Mouse (Mus musculus) Patski (cell line): ENCODE measurements around the gene Mymx. TPM values are rescaled to one million over a fixed set of nuclear protein-coding genes. Genes with fewer than 3 reads are reported as not detected.

Source experiments
- ATAC-seq: fragments of 100-300 bp; one replicate; pipeline ENCODE4 v1.8.0; 2021
- CTCF ChIA-PET: fragments of 350-600 bp; sonication (Branson Sonifier 250); formaldehyde crosslinking; loops from one replicate; lab custom pipeline; 2022; ENCODE audit warnings: inconsistent platforms; lab: Charles Lee
- POLR2A ChIA-PET: fragments of 350-600 bp; sonication (Branson Sonifier 250); formaldehyde crosslinking; loops from one replicate; lab custom pipeline; 2022; ENCODE audit warnings: antibody characterized with exemption, inconsistent platforms; lab: Charles Lee
- DNase-seq: peaks from one replicate; pipeline ENCODE4 v3.0.0-alpha.2; 2011; ENCODE audit warnings: low read depth, low spot score
- H3K27me3 ChIP-seq: fragments of 371-371 bp; one replicate; pipeline ENCODE4 v1.5.1; 2021
- CTCF ChIP-seq: fragments of 100-300 bp; IDR thresholded peaks from one replicate; pipeline ENCODE4 v1.5.1; 2021
- in situ Hi-C: fragments of 300-500 bp; cut with MboI; formaldehyde crosslinking; loops from 3 replicates; pipeline ENCODE4 v1.11.1; 2018; ENCODE audit warnings: low pct_unique_long_range_greater_than_20kb, mixed read lengths
- polyA plus RNA-seq: library from polyadenylated mRNA; unstranded; gene quantifications from one replicate; pipeline ENCODE4 v1.2.3, GENCODE M21; 2021

Mymx gene
- polyA plus RNA-seq, 1 experiment from 2014 or later, result not detected

GRCm38 (mm10) chr17:45584939-45585678, 16.8 kb downstream of the Mymx start:
- in situ Hi-C loops, result loop anchor here (5.0 kb wide), 2 partner anchors 42 to 137 kb away; no protein-coding TSS in a partner anchor
- DNase-seq (no peak), ATAC-seq (peak; percentile 17)
- H3K27me3 ChIP-seq, result no peaks in the 10 kb centered on the region
- TF ChIP-seq CTCF, result peak; percentile 98
- POLR2A ChIA-PET, result interaction anchor here (0.7 to 1.2 kb wide), 5 partner anchors 8 to 70 kb away, joined by 3 to 8 read pairs (median 3); partner anchors contain the start of gene Hsp90ab1
- CTCF ChIA-PET, result interaction anchor here (0.7 to 6.9 kb wide), 15 partner anchors 9 to 103 kb away, joined by 3 to 76 read pairs (median 4); no protein-coding TSS in a partner anchor

GRCm38 (mm10) chr17:45584096-45584896, 17.6 kb downstream of the Mymx start:
- ChIA-PET POLR2A (interaction anchor here (0.6 to 1.2 kb wide), 6 partner anchors 10 to 71 kb away, joined by 3 to 8 read pairs (median 4); partner anchors contain the start of gene Hsp90ab1), CTCF (interaction anchor here (0.7 to 6.9 kb wide), 15 partner anchors 10 to 456 kb away, joined by 3 to 76 read pairs (median 4); no protein-coding TSS in a partner anchor)
- in situ Hi-C loops, result no loop called here
- H3K27me3 ChIP-seq, result no peaks in the 10 kb centered on the region
- no peak for DNase-seq
- no peak for TF ChIP-seq CTCF
- no peak for ATAC-seq

GRCm38 (mm10) chr17:45582715-45583355, 19.1 kb downstream of the Mymx start:
- no peak for ATAC-seq
- ChIA-PET CTCF (interaction anchor here (0.7 to 6.9 kb wide), 6 partner anchors 12 to 111 kb away, joined by 3 to 76 read pairs (median 3); no protein-coding TSS in a partner anchor), POLR2A (no interaction called here)
- no peaks in the 10 kb centered on the region for H3K27me3 ChIP-seq
- in situ Hi-C loops, result no loop called here
- TF ChIP-seq CTCF, result peak; percentile 78
- no peak for DNase-seq

- DNase-seq (no peak), ATAC-seq (no peak)
- H3K27me3 ChIP-seq, result no peaks in the 10 kb centered on the region
- ChIA-PET CTCF (interaction anchor here (0.8 to 6.9 kb wide), 6 partner anchors 9 to 136 kb away, joined by 3 to 76 read pairs (median 3); no protein-coding TSS in a partner anchor), POLR2A (no interaction called here)
- TF ChIP-seq CTCF, result no peak
- in situ Hi-C loops, result no loop called here
These were observed 19.7 kb downstream of the Mymx start for GRCm38 (mm10) chr17:45582188-45582587.

GRCm38 (mm10) chr17:45581567-45581983, 20.3 kb downstream of the Mymx start:
- POLR2A ChIA-PET, result no interaction called here
- ATAC-seq (no peak), DNase-seq (no peak)
- no peaks in the 10 kb centered on the region for H3K27me3 ChIP-seq
- CTCF ChIA-PET, result interaction anchor here (0.8 to 6.9 kb wide), 8 partner anchors 9 to 136 kb away, joined by 3 to 76 read pairs (median 3); partner anchors contain the start of gene Spats1
- TF ChIP-seq CTCF, result peak; percentile 91
- in situ Hi-C loops, result no loop called here

- ChIA-PET CTCF (interaction anchor here (1.2 to 6.9 kb wide), 6 partner anchors 47 to 137 kb away, joined by 3 to 76 read pairs (median 3); partner anchors contain the start of gene Spats1), POLR2A (no interaction called here)
- in situ Hi-C loops, result no loop called here
- no peak for ATAC-seq
- TF ChIP-seq CTCF, result no peak
- DNase-seq, result no peak
- no peaks in the 10 kb centered on the region for H3K27me3 ChIP-seq
These were observed 20.9 kb downstream of the Mymx start for GRCm38 (mm10) chr17:45580958-45581477.

GRCm38 (mm10) chr17:45579554-45579953, 22.3 kb downstream of the Mymx start:
- CTCF ChIA-PET, result interaction anchor here (0.7 to 1.5 kb wide), 3 partner anchors 22 to 63 kb away, joined by 3 to 4 read pairs (median 3); no protein-coding TSS in a partner anchor
- POLR2A ChIA-PET, result no interaction called here
- no peak for ATAC-seq

GRCm38 (mm10) chr17:45578843-45579242, 23.1 kb downstream of the Mymx start:
- CTCF ChIA-PET, result interaction anchor here (0.7 to 1.5 kb wide), 3 partner anchors 22 to 64 kb away, joined by 3 to 4 read pairs (median 3); no protein-coding TSS in a partner anchor
- DNase-seq (no peak), ATAC-seq (no peak)
- no peaks in the 10 kb centered on the region for H3K27me3 ChIP-seq
- in situ Hi-C loops, result no loop called here
- POLR2A ChIA-PET, result no interaction called here
- TF ChIP-seq CTCF, result no peak

More at GRCm38 (mm10) chr17:45579554-45579953, 22.3 kb downstream of the Mymx start:
- in situ Hi-C loops, result no loop called here
- no peak for DNase-seq
- H3K27me3 ChIP-seq, result no peaks in the 10 kb centered on the region
- TF ChIP-seq CTCF, result no peak

GRCm38 (mm10) chr17:45578242-45578641, 23.7 kb downstream of the Mymx start:
- ChIA-PET POLR2A (no interaction called here), CTCF (interaction anchor here (1.0 to 1.5 kb wide), 2 partner anchors 21 to 64 kb away, joined by 3 to 4 read pairs; no protein-coding TSS in a partner anchor)
- ATAC-seq (no peak), DNase-seq (no peak)
- in situ Hi-C loops, result no loop called here
- no peaks in the 10 kb centered on the region for H3K27me3 ChIP-seq
- no peak for TF ChIP-seq CTCF
